Mouse (Mus musculus): ENCODE data around the gene Cop1. TPM values are rescaled to one million over a fixed set of nuclear protein-coding genes. Genes with fewer than 3 reads are reported as not detected.

The Cop1 gene
- polyA plus RNA-seq, 1 experiment from 2014 or later, result 38.9 TPM

DNA sequence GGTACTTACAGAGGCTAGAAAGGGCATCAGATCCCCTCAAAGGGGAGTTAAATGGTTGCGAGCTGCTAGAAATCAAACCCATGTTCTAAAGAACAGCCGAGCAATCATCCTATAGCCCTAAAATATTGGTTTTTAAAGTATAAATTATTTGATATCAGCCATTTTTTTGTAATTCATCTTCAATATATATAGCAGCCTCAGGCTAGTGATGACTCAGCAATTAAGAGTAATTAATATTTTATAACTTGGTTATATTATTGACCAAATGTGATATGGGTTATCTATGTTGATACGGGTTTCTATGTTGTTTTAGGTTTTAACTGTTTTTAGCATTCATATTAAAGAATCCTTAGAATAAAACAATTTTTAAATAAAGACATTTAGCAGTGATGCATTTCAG, 31.7 kb downstream of the Cop1 start:
- Histone ChIP-seq H3K4me2 (ENCODE audit: low read depth, low read length) (no peak overlapping the region), H3K9me3 (ENCODE audit: control insufficient read depth, low read length) (no peaks in the 10 kb centered on the region), H3K36me3 (ENCODE audit: control insufficient read depth, insufficient read depth, low read length) (no peaks in the 10 kb centered on the region), H3K27me3 (ENCODE audit: control insufficient read depth, insufficient read depth, low read length) (no peaks in the 10 kb centered on the region), H3K4me3 (ENCODE audit: low read depth, low read length) (no peak overlapping the region), H3K9ac (replicated peaks; ENCODE audit: low read depth, low read length) (no peak overlapping the region), H3K4me1 (ENCODE audit: control insufficient read depth, insufficient read depth, low read length) (no peaks in the 10 kb centered on the region), H3K27ac (ENCODE audit: low read depth, low read length) (no peak overlapping the region)
- ATAC-seq (ENCODE audit: low read depth), result no peak
- WGBS, result 93% methylated on average over 3 of the region's 3 CpGs

DNA sequence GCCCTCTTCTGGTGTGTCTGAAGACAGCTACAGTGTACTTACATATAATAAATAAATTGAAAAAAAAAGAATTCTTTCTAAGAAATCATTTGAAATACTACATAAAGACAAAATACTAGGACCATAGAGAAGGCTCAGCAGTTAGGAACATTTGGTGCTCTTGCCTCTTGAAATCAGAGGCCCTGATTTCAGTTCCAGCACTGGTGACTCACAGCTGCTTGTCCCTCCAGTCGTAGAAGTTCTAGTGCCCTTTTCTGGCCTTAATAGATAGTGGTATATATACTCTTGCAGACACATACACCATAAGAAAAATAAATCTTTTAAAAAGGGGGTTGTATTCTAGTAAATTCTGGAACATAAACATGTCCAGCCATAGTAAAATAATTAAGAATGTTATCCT, 48.0 kb downstream of the Cop1 start:
- Histone ChIP-seq H3K36me3 (ENCODE audit: control insufficient read depth, insufficient read depth, low read length) (0 out of 2 replicates have a peak, but pooled peaks cover 3% of the 10 kb centered on the region), H3K4me2 (ENCODE audit: low read depth, low read length) (no peak overlapping the region), H3K27me3 (ENCODE audit: control insufficient read depth, insufficient read depth, low read length) (no peaks in the 10 kb centered on the region), H3K27ac (ENCODE audit: low read depth, low read length) (no peak overlapping the region), H3K9ac (replicated peaks; ENCODE audit: low read depth, low read length) (no peak overlapping the region), H3K9me3 (ENCODE audit: control insufficient read depth, low read length) (no peaks in the 10 kb centered on the region), H3K4me1 (ENCODE audit: control insufficient read depth, insufficient read depth, low read length) (no peaks in the 10 kb centered on the region), H3K4me3 (ENCODE audit: low read depth, low read length) (no peak overlapping the region)
- ATAC-seq (ENCODE audit: low read depth), result no peak
- whole genome bisulfite sequencing, result 93% methylated on average over 1 of the region's 1 CpGs

DNA sequence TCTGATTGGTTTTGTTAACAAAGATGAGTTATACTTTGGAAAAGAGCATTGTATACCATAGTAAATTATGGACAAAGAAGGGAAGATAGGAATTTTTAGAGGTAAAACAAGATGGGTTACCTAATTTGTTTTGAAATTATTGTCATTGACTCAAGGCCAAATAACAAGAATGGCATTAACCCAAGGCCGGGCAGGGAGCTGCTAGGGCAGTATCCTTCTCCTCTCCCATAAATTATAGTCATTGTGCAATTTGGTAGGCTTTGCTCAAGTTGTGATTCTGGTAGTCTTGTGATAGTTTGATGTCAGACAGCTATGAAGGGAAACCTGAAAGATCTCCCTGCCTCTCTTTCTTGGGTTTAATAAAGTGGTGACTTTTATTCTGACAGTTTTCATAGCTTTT, 49.7 kb downstream of the Cop1 start:
- H3K4me2 ChIP-seq (ENCODE audit: low read depth, low read length), result no peak overlapping the region
- no peak overlapping the region for H3K9ac ChIP-seq (replicated peaks; ENCODE audit: low read depth, low read length)
- H3K27me3 ChIP-seq (ENCODE audit: control insufficient read depth, insufficient read depth, low read length), result no peaks in the 10 kb centered on the region
- H3K4me1 ChIP-seq (ENCODE audit: control insufficient read depth, insufficient read depth, low read length), result no peaks in the 10 kb centered on the region
- WGBS, result 68% methylated on average over 1 of the region's 1 CpGs
- H3K9me3 ChIP-seq (ENCODE audit: control insufficient read depth, low read length), result no peaks in the 10 kb centered on the region
- H3K27ac ChIP-seq (ENCODE audit: low read depth, low read length), result no peak overlapping the region
- H3K4me3 ChIP-seq (ENCODE audit: low read depth, low read length), result no peak overlapping the region
- no peak for ATAC-seq (ENCODE audit: low read depth)
- H3K36me3 ChIP-seq (ENCODE audit: control insufficient read depth, insufficient read depth, low read length), result 0 out of 2 replicates have a peak, but pooled peaks cover 3% of the 10 kb centered on the region

DNA sequence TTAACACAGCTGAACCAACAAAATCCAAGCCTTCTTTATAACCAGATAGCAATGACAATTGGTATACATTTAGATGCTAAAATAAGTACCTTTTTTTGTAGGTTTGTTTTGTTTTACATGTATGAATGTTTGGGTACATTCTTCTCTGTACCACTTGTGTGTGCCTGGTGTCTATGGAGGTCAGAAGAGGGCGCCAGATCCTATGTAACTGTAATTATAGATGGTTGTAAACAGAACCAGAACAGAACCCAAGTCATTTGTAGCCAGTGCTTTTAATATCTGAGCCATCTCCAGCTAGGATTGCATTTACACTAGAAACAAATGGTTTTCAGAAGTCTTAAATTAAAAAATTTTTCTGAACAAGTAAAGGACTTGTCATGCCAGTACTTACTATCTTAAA, 54.7 kb downstream of the Cop1 start:
- Histone ChIP-seq H3K27me3 (ENCODE audit: control insufficient read depth, insufficient read depth, low read length) (no peaks in the 10 kb centered on the region), H3K27ac (ENCODE audit: low read depth, low read length) (no peak overlapping the region)
- no peak for ATAC-seq (ENCODE audit: low read depth)

DNA sequence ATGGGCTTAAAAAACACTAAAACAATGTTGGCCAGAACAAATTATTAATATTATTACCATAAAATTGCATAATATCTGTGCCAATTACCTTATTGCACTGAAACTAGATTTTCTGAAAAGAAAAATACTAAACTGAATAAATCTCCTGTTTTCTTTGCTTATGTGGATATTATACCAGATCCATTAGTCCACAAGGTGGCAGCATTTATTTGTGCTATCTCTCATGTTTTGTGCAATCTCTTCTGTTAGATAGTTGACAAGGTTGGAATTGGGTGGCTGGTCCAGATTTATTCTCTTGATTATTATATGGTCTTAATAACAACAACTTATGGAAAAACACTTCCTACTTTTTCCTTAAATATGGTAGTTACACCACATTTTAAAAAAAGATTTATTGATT, 58.1 kb downstream of the Cop1 start:
- Histone ChIP-seq H3K4me2 (ENCODE audit: low read depth, low read length) (no peak overlapping the region), H3K4me1 (ENCODE audit: control insufficient read depth, insufficient read depth, low read length) (no peaks in the 10 kb centered on the region), H3K36me3 (ENCODE audit: control insufficient read depth, insufficient read depth, low read length) (no peaks in the 10 kb centered on the region), H3K27ac (ENCODE audit: low read depth, low read length) (no peak overlapping the region), H3K9ac (replicated peaks; ENCODE audit: low read depth, low read length) (no peak overlapping the region), H3K27me3 (ENCODE audit: control insufficient read depth, insufficient read depth, low read length) (no peaks in the 10 kb centered on the region), H3K4me3 (ENCODE audit: low read depth, low read length) (no peak overlapping the region), H3K9me3 (ENCODE audit: control insufficient read depth, low read length) (no peaks in the 10 kb centered on the region)
- ATAC-seq (ENCODE audit: low read depth), result no peak

More for the DNA sequence above, 54.7 kb downstream of the Cop1 start:
- no peak overlapping the region for H3K4me2 ChIP-seq (ENCODE audit: low read depth, low read length)
- WGBS, result 74% methylated on average over 1 of the region's 1 CpGs
- no peak overlapping the region for H3K4me3 ChIP-seq (ENCODE audit: low read depth, low read length)
- no peak overlapping the region for H3K9ac ChIP-seq (replicated peaks; ENCODE audit: low read depth, low read length)
- no peaks in the 10 kb centered on the region for H3K9me3 ChIP-seq (ENCODE audit: control insufficient read depth, low read length)
- no peaks in the 10 kb centered on the region for H3K4me1 ChIP-seq (ENCODE audit: control insufficient read depth, insufficient read depth, low read length)
- no peaks in the 10 kb centered on the region for H3K36me3 ChIP-seq (ENCODE audit: control insufficient read depth, insufficient read depth, low read length)

DNA sequence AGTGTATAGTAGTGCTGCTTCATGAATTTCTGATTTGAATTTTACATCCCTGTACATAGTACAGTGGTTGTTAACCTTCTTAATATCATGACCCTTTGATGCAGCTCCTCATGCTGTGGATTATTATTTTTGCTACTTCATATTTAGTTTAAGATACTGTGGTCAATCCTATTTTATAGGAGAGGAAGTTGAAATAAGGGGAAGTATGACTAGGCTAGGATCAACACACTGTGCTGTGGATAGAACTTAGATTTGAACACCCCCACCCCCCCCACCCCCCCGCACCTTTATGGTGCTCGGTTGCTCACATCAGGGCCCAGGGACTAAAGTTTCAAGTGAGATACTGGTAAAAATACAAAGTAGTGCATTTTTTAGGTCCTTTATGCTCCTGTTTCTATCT, 58.7 kb downstream of the Cop1 start:
- Histone ChIP-seq H3K4me2 (ENCODE audit: low read depth, low read length) (no peak overlapping the region), H3K27ac (ENCODE audit: low read depth, low read length) (no peak overlapping the region), H3K9ac (replicated peaks; ENCODE audit: low read depth, low read length) (no peak overlapping the region), H3K27me3 (ENCODE audit: control insufficient read depth, insufficient read depth, low read length) (no peaks in the 10 kb centered on the region), H3K4me1 (ENCODE audit: control insufficient read depth, insufficient read depth, low read length) (no peaks in the 10 kb centered on the region), H3K36me3 (ENCODE audit: control insufficient read depth, insufficient read depth, low read length) (no peaks in the 10 kb centered on the region), H3K9me3 (ENCODE audit: control insufficient read depth, low read length) (no peaks in the 10 kb centered on the region), H3K4me3 (ENCODE audit: low read depth, low read length) (no peak overlapping the region)
- 96% methylated on average over 2 of the region's 2 CpGs for WGBS
- no peak for ATAC-seq (ENCODE audit: low read depth)

DNA sequence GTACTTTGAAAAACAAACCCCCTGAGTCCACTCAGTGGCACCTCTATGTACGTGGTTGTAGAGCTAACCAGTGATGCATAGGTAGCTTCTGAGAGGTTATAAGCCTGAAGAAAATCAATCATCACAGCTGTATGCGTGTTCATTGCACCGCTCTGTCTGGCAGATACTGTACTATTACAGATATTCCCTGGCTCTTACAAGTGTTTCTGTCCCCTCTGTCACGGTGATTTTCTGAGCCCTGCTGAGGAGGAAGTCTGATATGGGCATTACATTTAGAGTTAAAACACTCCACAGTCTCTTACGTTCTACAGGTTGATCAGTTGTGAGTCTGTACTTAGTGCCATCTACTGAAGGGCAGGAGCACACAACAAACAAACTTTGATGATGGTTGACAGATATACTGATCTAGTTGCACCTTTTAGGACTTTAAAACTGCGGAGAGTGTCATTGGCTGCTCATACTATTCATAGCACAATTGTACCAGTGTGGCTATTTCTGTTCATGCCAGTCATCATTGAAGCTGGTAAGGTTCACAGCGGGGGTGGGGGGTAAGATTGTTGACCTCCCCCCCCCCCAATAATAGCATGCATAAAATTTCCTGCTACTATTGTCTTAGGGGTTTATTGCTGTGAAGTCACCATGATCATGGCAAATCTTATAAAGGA, 69.4 kb downstream of the Cop1 start:
- Histone ChIP-seq H3K4me2 (ENCODE audit: low read depth, low read length) (no peak overlapping the region), H3K9me3 (ENCODE audit: control insufficient read depth, low read length) (no peaks in the 10 kb centered on the region), H3K36me3 (ENCODE audit: control insufficient read depth, insufficient read depth, low read length) (no peaks in the 10 kb centered on the region), H3K27me3 (ENCODE audit: control insufficient read depth, insufficient read depth, low read length) (no peaks in the 10 kb centered on the region), H3K27ac (ENCODE audit: low read depth, low read length) (no peak overlapping the region), H3K9ac (replicated peaks; ENCODE audit: low read depth, low read length) (no peak overlapping the region), H3K4me1 (ENCODE audit: control insufficient read depth, insufficient read depth, low read length) (no peaks in the 10 kb centered on the region), H3K4me3 (ENCODE audit: low read depth, low read length) (no peak overlapping the region)
- WGBS, result 93% methylated on average over 7 of the region's 7 CpGs
- ATAC-seq (ENCODE audit: low read depth), result no peak

DNA sequence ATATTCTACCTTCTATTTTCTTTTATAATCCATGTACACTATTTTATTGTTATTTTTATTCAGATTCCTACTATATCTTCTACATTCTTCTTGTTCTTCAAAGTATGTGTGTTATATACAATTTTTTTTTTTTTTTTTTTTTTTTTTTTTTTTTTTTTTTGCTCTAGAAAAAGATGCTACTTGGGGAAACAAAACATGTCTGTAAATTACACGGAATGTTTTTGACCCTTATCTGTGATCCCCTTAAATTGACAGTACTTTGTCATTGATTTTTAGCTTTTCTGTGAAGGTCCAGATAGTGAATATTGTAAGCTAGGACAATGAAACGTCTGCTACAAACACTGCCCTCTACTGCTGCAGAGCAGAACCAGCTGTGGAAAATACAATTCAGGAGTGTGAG, 81.5 kb downstream of the Cop1 start:
- H3K4me2 ChIP-seq (ENCODE audit: low read depth, low read length), result no peak overlapping the region
- ATAC-seq (ENCODE audit: low read depth), result no peak
- no peaks in the 10 kb centered on the region for H3K27me3 ChIP-seq (ENCODE audit: control insufficient read depth, insufficient read depth, low read length)
- WGBS, result 79% methylated on average over 2 of the region's 2 CpGs
- H3K27ac ChIP-seq (ENCODE audit: low read depth, low read length), result no peak overlapping the region
- no peak overlapping the region for H3K9ac ChIP-seq (replicated peaks; ENCODE audit: low read depth, low read length)
- H3K4me3 ChIP-seq (ENCODE audit: low read depth, low read length), result no peak overlapping the region
- no peaks in the 10 kb centered on the region for H3K4me1 ChIP-seq (ENCODE audit: control insufficient read depth, insufficient read depth, low read length)
- H3K36me3 ChIP-seq (ENCODE audit: control insufficient read depth, insufficient read depth, low read length), result peaks cover 3% of the 10 kb centered on the region; the same call in 1 of the 2 replicates
- H3K9me3 ChIP-seq (ENCODE audit: control insufficient read depth, low read length), result no peaks in the 10 kb centered on the region

DNA sequence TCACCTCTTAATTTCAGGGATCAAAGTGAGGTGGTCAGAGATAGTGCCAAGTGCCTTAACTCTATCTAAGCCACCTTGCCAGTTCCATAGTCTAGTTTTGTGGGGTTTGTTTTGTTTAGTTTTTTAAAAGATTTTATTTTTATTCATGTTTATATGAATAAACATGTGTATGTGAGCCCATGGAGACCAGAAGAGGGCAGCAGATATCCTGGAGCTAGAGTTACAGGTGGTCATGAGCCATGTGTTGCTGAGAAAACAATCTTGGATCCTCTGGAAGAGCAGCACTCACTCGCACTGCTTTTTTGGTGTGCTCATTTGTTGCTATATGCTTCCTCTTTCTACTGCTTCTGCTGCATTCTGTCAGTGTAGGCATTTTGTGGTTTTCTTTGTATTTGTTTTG, 90.5 kb downstream of the Cop1 start:
- ATAC-seq (ENCODE audit: low read depth), result no peak

More for the DNA sequence above, 90.5 kb downstream of the Cop1 start:
- H3K9ac ChIP-seq (replicated peaks; ENCODE audit: low read depth, low read length), result no peak overlapping the region
- no peaks in the 10 kb centered on the region for H3K36me3 ChIP-seq (ENCODE audit: control insufficient read depth, insufficient read depth, low read length)
- WGBS, result 94% methylated on average over 1 of the region's 1 CpGs
- no peaks in the 10 kb centered on the region for H3K9me3 ChIP-seq (ENCODE audit: control insufficient read depth, low read length)
- H3K27ac ChIP-seq (ENCODE audit: low read depth, low read length), result no peak overlapping the region
- no peak overlapping the region for H3K4me3 ChIP-seq (ENCODE audit: low read depth, low read length)
- no peaks in the 10 kb centered on the region for H3K27me3 ChIP-seq (ENCODE audit: control insufficient read depth, insufficient read depth, low read length)
- H3K4me1 ChIP-seq (ENCODE audit: control insufficient read depth, insufficient read depth, low read length), result no peaks in the 10 kb centered on the region
- H3K4me2 ChIP-seq (ENCODE audit: low read depth, low read length), result no peak overlapping the region
